Mouse (Mus musculus): ENCODE measurements at regions not wholly inside any gene's neighbourhood (a gene's known extent, or its start where the extent isn't known, plus 50 kb on each side); places are given as distances from the start of the nearest gene placed in this dataset.

- TF ChIP-seq CTCF (IDR thresholded peaks at IDR 0.05; ENCODE audit: extremely low read depth, insufficient read length, insufficient replicate concordance, low read depth, low read length) (no peak), POLR2A (IDR thresholded peaks at IDR 0.05; ENCODE audit: low read depth, low read length) (no peak)
Observed at GRCm38 (mm10) chr14:76253850-76254249, 143.2 kb downstream of the Nufip1 start.
